Mouse (Mus musculus) lung, embryonic 14.5 days (tissue): ENCODE measurements around the gene Notch4. TPM values are rescaled to one million over a fixed set of nuclear protein-coding genes. Genes with fewer than 3 reads are reported as not detected.

Source experiments
- ATAC-seq: fragments of 200-750 bp; cut with Nextera tagmentation; 2 replicates; pipeline ENCODE4 v1.8.0; 2017; ENCODE audit warnings: mild to moderate bottlenecking, moderate TSS enrichment, moderate library complexity; ENCODE audit not compliant: insufficient read depth
- DNase-seq: peaks from one replicate; pipeline ENCODE4 v3.0.0-alpha.2; 2015
- H3K27ac ChIP-seq: fragments of 300-500 bp; sonication (generic); 2 replicates; pipeline ENCODE4 v1.5.1; 2014; ENCODE audit warnings: low read depth, mild to moderate bottlenecking, moderate library complexity
- H3K27me3 ChIP-seq: fragments of 300-500 bp; sonication (generic); 2 replicates; pipeline ENCODE4 v1.6.1; 2014; ENCODE audit warnings: low read length, control low read depth; ENCODE audit not compliant: insufficient read depth
- H3K36me3 ChIP-seq: fragments of 300-500 bp; sonication (generic); 2 replicates; pipeline ENCODE4 v1.6.1; 2014; ENCODE audit warnings: control low read depth; ENCODE audit not compliant: insufficient read depth
- H3K4me1 ChIP-seq: fragments of 300-500 bp; sonication (generic); 2 replicates; pipeline ENCODE4 v1.6.1; 2014; ENCODE audit warnings: antibody characterized with exemption, control low read depth; ENCODE audit not compliant: insufficient read depth
- H3K4me2 ChIP-seq: fragments of 300-500 bp; sonication (generic); 2 replicates; pipeline ENCODE4 v1.6.1; 2014; ENCODE audit warnings: mild to moderate bottlenecking
- H3K4me3 ChIP-seq: fragments of 300-500 bp; sonication (generic); 2 replicates; pipeline ENCODE4 v1.5.1; 2014; ENCODE audit warnings: low read depth, low read length
- H3K9ac ChIP-seq: fragments of 300-500 bp; sonication (generic); 2 replicates; pipeline ENCODE4 v1.6.1; 2014
- H3K9me3 ChIP-seq: fragments of 300-500 bp; sonication (generic); 2 replicates; pipeline ENCODE4 v1.6.1; 2016; ENCODE audit warnings: low read depth, low read length, control low read depth
- CTCF ChIP-seq: IDR thresholded peaks from 2 replicates; pipeline ENCODE4 v1.5.1; 2016; ENCODE audit warnings: antibody characterized with exemption, low read depth
- WGBS: fragments of 180-500 bp; shearing (Covaris S2); extraction: QIAGEN DNeasy Blood & Tissue Kit; methylation state at CpG from one replicate; pipeline ENCODE4 v1.1.7; 2014; 5-methylcytosine and 5-hydroxymethylcytosine counted together
- polyA plus RNA-seq: library from polyadenylated mRNA; unstranded; fragments of >200 nt; fragmentation: Nextera tagmentation; extraction: Ambion mirVana; gene quantifications from 2 replicates; pipeline ENCODE4 v1.2.1, GENCODE M21; 2014

The Notch4 gene
- polyA plus RNA-seq, 1 experiment from 2014 or later: 8.5 TPM

GRCm38 (mm10) chr17:34568421-34568820 lies 4.4 kb downstream of the Notch4 start:
- Histone ChIP-seq H3K4me1 (0 out of 2 replicates have a peak, but pooled peaks cover 6% of the 10 kb centered on the region), H3K9me3 (no peaks in the 10 kb centered on the region), H3K9ac (no peak overlapping the region), H3K36me3 (no peaks in the 10 kb centered on the region), H3K27ac (no peak overlapping the region), H3K27me3 (no peaks in the 10 kb centered on the region), H3K4me3 (no peak overlapping the region), H3K4me2 (no peak overlapping the region)
- DNase-seq: no peak
- no peak for ATAC-seq
- WGBS: 67% methylated on average over 13 of the region's 13 CpGs
- no peak for TF ChIP-seq CTCF

GRCm38 (mm10) chr17:34569919-34570318 lies 5.9 kb downstream of the Notch4 start:
- Histone ChIP-seq H3K36me3 (no peaks in the 10 kb centered on the region), H3K27me3 (no peaks in the 10 kb centered on the region), H3K4me1 (no peaks in the 10 kb centered on the region), H3K4me2 (no peak overlapping the region), H3K9ac (no peak overlapping the region), H3K4me3 (no peak overlapping the region), H3K9me3 (no peaks in the 10 kb centered on the region), H3K27ac (no peak overlapping the region)
- no peak for TF ChIP-seq CTCF
- DNase-seq (no peak), ATAC-seq (no peak)
- 62% methylated on average over 4 of the region's 4 CpGs for WGBS

- DNase-seq: peak; percentile 19
- no peak for ATAC-seq
- no peaks in the 10 kb centered on the region for H3K4me1 ChIP-seq
Measured at GRCm38 (mm10) chr17:34571875-34572274, 7.8 kb downstream of the Notch4 start.

GRCm38 (mm10) chr17:34572361-34572760 lies 8.3 kb downstream of the Notch4 start:
- no peak for ATAC-seq
- Histone ChIP-seq H3K27ac (no peak overlapping the region), H3K9ac (no peak overlapping the region; the same call in 1 of the 2 replicates), H3K27me3 (no peaks in the 10 kb centered on the region), H3K4me3 (no peak overlapping the region), H3K9me3 (no peaks in the 10 kb centered on the region), H3K4me2 (no peak overlapping the region), H3K4me1 (no peaks in the 10 kb centered on the region), H3K36me3 (0 out of 2 replicates have a peak, but pooled peaks cover 2% of the 10 kb centered on the region)
- WGBS: 14% methylated on average over 15 of the region's 15 CpGs
- no peak for DNase-seq
- TF ChIP-seq CTCF: peak; percentile 35

More at GRCm38 (mm10) chr17:34571875-34572274, 7.8 kb downstream of the Notch4 start:
- H3K4me2 ChIP-seq: no peak overlapping the region
- H3K9ac ChIP-seq: no peak overlapping the region
- TF ChIP-seq CTCF: peak; percentile 69
- WGBS: 16% methylated on average over 5 of the region's 5 CpGs
- H3K27ac ChIP-seq: no peak overlapping the region
- no peaks in the 10 kb centered on the region for H3K36me3 ChIP-seq
- no peaks in the 10 kb centered on the region for H3K27me3 ChIP-seq
- no peaks in the 10 kb centered on the region for H3K9me3 ChIP-seq
- H3K4me3 ChIP-seq: no peak overlapping the region

- no peak for ATAC-seq
- WGBS: 47% methylated on average over 5 of the region's 5 CpGs
Measured at GRCm38 (mm10) chr17:34576577-34576976, 12.5 kb downstream of the Notch4 start.

GRCm38 (mm10) chr17:34578070-34578469 lies 14.0 kb downstream of the Notch4 start:
- no peaks in the 10 kb centered on the region for H3K27me3 ChIP-seq
- 0 out of 2 replicates have a peak, but pooled peaks cover 3% of the 10 kb centered on the region for H3K36me3 ChIP-seq
- TF ChIP-seq CTCF: no peak
- H3K4me3 ChIP-seq: no peak overlapping the region
- ATAC-seq (no peak), DNase-seq (no peak)
- H3K9me3 ChIP-seq: no peaks in the 10 kb centered on the region
- 90% methylated on average over 3 of the region's 3 CpGs for WGBS
- no peaks in the 10 kb centered on the region for H3K4me1 ChIP-seq
- H3K9ac ChIP-seq: no peak overlapping the region
- H3K4me2 ChIP-seq: no peak overlapping the region
- no peak overlapping the region for H3K27ac ChIP-seq

More at GRCm38 (mm10) chr17:34576577-34576976, 12.5 kb downstream of the Notch4 start:
- Histone ChIP-seq H3K9me3 (no peaks in the 10 kb centered on the region), H3K4me2 (no peak overlapping the region), H3K27ac (no peak overlapping the region), H3K4me1 (no peaks in the 10 kb centered on the region), H3K27me3 (no peaks in the 10 kb centered on the region), H3K36me3 (0 out of 2 replicates have a peak, but pooled peaks cover 3% of the 10 kb centered on the region), H3K4me3 (no peak overlapping the region), H3K9ac (no peak overlapping the region)
- peak; percentile 31 for DNase-seq
- no peak for TF ChIP-seq CTCF

GRCm38 (mm10) chr17:34582528-34582927 lies 18.5 kb downstream of the Notch4 start:
- no peak overlapping the region for H3K27ac ChIP-seq
- H3K4me3 ChIP-seq: no peak overlapping the region
- H3K4me1 ChIP-seq: 0 out of 2 replicates have a peak, but pooled peaks cover 9% of the 10 kb centered on the region
- H3K27me3 ChIP-seq: no peaks in the 10 kb centered on the region
- no peak overlapping the region for H3K4me2 ChIP-seq
- no peak overlapping the region for H3K9ac ChIP-seq
- no peaks in the 10 kb centered on the region for H3K9me3 ChIP-seq
- DNase-seq: no peak
- ATAC-seq: no peak
- no peak for TF ChIP-seq CTCF
- H3K36me3 ChIP-seq: no peaks in the 10 kb centered on the region
- 79% methylated on average over 12 of the region's 12 CpGs for WGBS
